Mouse (Mus musculus): ENCODE results near the gene Cdk5rap1. TPM values are rescaled to one million over a fixed set of nuclear protein-coding genes. Genes with fewer than 3 reads are reported as not detected.
"Not testable (repeated sequence)": the region's sequence is repeated elsewhere in the genome, so short reads cannot be mapped to it uniquely, and the experiment has no call there.

The Cdk5rap1 gene
- polyA plus RNA-seq, 2 experiments, result 4.2 to 10.0 TPM

GRCm38 (mm10) chr2:154294746-154295145 lies 78.1 kb downstream of the Cdk5rap1 start:
- ATAC-seq (ENCODE audit: insufficient read depth); H3K9ac ChIP-seq (replicated peaks); H3K4me2 ChIP-seq (ENCODE audit: low read depth); H3K9me3 ChIP-seq (ENCODE audit: control insufficient read depth, low read length); H3K4me1 ChIP-seq (replicated peaks; ENCODE audit: control insufficient read depth in 2 of 2, insufficient read depth in 2 of 2, low read length in 1 of 2); H3K36me3 ChIP-seq (replicated peaks; ENCODE audit: control insufficient read depth, insufficient read depth, low read depth); H3K27me3 ChIP-seq (ENCODE audit: control insufficient read depth, insufficient read depth, low read length); H3K4me3 ChIP-seq (ENCODE audit: insufficient read depth in 1 of 2, low read depth in 2 of 2, low read length in 2 of 2); H3K27ac ChIP-seq: not testable (repeated sequence)
- 3% methylated on average over 9 of the region's 10 CpGs for WGBS (ENCODE audit: insufficient replicate concordance)
- TF ChIP-seq CTCF (IDR thresholded peaks at IDR 0.05; ENCODE audit: low read depth), result peak; percentile 73
- peak; percentile 16 to 34 (median 28) for DNase-seq (ENCODE audit: low read depth in 3 of 3, low spot score in 3 of 3)

- DNase-seq (ENCODE audit: low read depth in 3 of 3, low spot score in 3 of 3) (no peak), ATAC-seq (ENCODE audit: insufficient read depth) (no peak)
- no peak overlapping the region for H3K4me3 ChIP-seq (ENCODE audit: insufficient read depth in 1 of 2, low read depth in 2 of 2, low read length in 2 of 2)
- H3K4me1 ChIP-seq (replicated peaks; ENCODE audit: control insufficient read depth in 2 of 2, insufficient read depth in 2 of 2, low read length in 1 of 2), result no peaks in the 10 kb centered on the region
- no peak overlapping the region for H3K27ac ChIP-seq
- 58% methylated on average over 1 of the region's 1 CpGs for WGBS (ENCODE audit: insufficient replicate concordance)
- no peaks in the 10 kb centered on the region for H3K9me3 ChIP-seq (ENCODE audit: control insufficient read depth, low read length)
- H3K9ac ChIP-seq (replicated peaks), result no peak overlapping the region
- H3K4me2 ChIP-seq (ENCODE audit: low read depth), result no peak overlapping the region
- no peaks in the 10 kb centered on the region for H3K36me3 ChIP-seq (replicated peaks; ENCODE audit: control insufficient read depth, insufficient read depth, low read depth)
- no peaks in the 10 kb centered on the region for H3K27me3 ChIP-seq (ENCODE audit: control insufficient read depth, insufficient read depth, low read length)
- TF ChIP-seq EP300 (IDR thresholded peaks at IDR 0.05; ENCODE audit: low read depth) (no peak), CTCF (IDR thresholded peaks at IDR 0.05; ENCODE audit: low read depth) (no peak)
Observed at GRCm38 (mm10) chr2:154292833-154293232, 80.0 kb downstream of the Cdk5rap1 start.

GRCm38 (mm10) chr2:154291866-154292265 lies 80.9 kb downstream of the Cdk5rap1 start:
- not testable (repeated sequence) for H3K4me2 ChIP-seq (ENCODE audit: low read depth); H3K27ac ChIP-seq; H3K36me3 ChIP-seq (replicated peaks; ENCODE audit: control insufficient read depth, insufficient read depth, low read depth); H3K4me1 ChIP-seq (replicated peaks; ENCODE audit: control insufficient read depth in 2 of 2, insufficient read depth in 2 of 2, low read length in 1 of 2); H3K9ac ChIP-seq (replicated peaks); H3K27me3 ChIP-seq (ENCODE audit: control insufficient read depth, insufficient read depth, low read length); H3K9me3 ChIP-seq (ENCODE audit: control insufficient read depth, low read length); H3K4me3 ChIP-seq (ENCODE audit: insufficient read depth in 1 of 2, low read depth in 2 of 2, low read length in 2 of 2); ATAC-seq (ENCODE audit: insufficient read depth); DNase-seq (ENCODE audit: low read depth in 3 of 3, low spot score in 3 of 3)
- 61% methylated on average over 3 of the region's 3 CpGs for WGBS (ENCODE audit: insufficient replicate concordance)

Other genes with a start within 250 kb of the Cdk5rap1 start
- gene Bpifa3, start 242.7 kb downstream of the Cdk5rap1 start, polyA plus RNA-seq (2012; rRNA removed), result not detected in 2 replicates
- not detected in 2 replicates for gene Bpifa3, start 242.7 kb downstream of the Cdk5rap1 start, polyA plus RNA-seq (2014; fragmentation: Nextera tagmentation; extraction: Ambion mirVana)
- 0.06 TPM in 1 of 2 replicates, not detected in the other for gene Bpifa1, start 230.1 kb downstream of the Cdk5rap1 start, polyA plus RNA-seq (2012; rRNA removed)
- 0.14 TPM in 1 of 2 replicates, not detected in the other for gene Bpifa1, start 230.1 kb downstream of the Cdk5rap1 start, polyA plus RNA-seq (2014; fragmentation: Nextera tagmentation; extraction: Ambion mirVana)
- 0.04 TPM in 1 of 2 replicates, not detected in the other for gene Bpifa5, start 210.4 kb downstream of the Cdk5rap1 start, polyA plus RNA-seq (2012; rRNA removed)
- not detected in 2 replicates for gene Bpifa5, start 210.4 kb downstream of the Cdk5rap1 start, polyA plus RNA-seq (2014; fragmentation: Nextera tagmentation; extraction: Ambion mirVana)
- 0.17 and 0.21 TPM in 2 replicates for gene Bpifb1, start 182.2 kb downstream of the Cdk5rap1 start, polyA plus RNA-seq (2012; rRNA removed)
- gene Bpifb1, start 182.2 kb downstream of the Cdk5rap1 start, polyA plus RNA-seq (2014; fragmentation: Nextera tagmentation; extraction: Ambion mirVana), result 0.19 and 0.33 TPM in 2 replicates
- not detected in 2 replicates for gene Bpifb5, start 149.3 kb downstream of the Cdk5rap1 start, polyA plus RNA-seq (2012; rRNA removed)
- not detected in 2 replicates for gene Bpifb5, start 149.3 kb downstream of the Cdk5rap1 start, polyA plus RNA-seq (2014; fragmentation: Nextera tagmentation; extraction: Ambion mirVana)
- not detected in 2 replicates for gene Bpifb9a, start 115.2 kb downstream of the Cdk5rap1 start, polyA plus RNA-seq (2012; rRNA removed)
- not detected in 2 replicates for gene Bpifb9a, start 115.2 kb downstream of the Cdk5rap1 start, polyA plus RNA-seq (2014; fragmentation: Nextera tagmentation; extraction: Ambion mirVana)
- gene Bpifb9b, start 65.8 kb downstream of the Cdk5rap1 start, polyA plus RNA-seq (2012; rRNA removed), result not detected in 2 replicates
- not detected in 2 replicates for gene Bpifb9b, start 65.8 kb downstream of the Cdk5rap1 start, polyA plus RNA-seq (2014; fragmentation: Nextera tagmentation; extraction: Ambion mirVana)
- 1.5 and 1.6 TPM in 2 replicates for gene Snta1, start 35.1 kb upstream of the Cdk5rap1 start, polyA plus RNA-seq (2012; rRNA removed)
- 0.64 and 0.70 TPM in 2 replicates for gene Snta1, start 35.1 kb upstream of the Cdk5rap1 start, polyA plus RNA-seq (2014; fragmentation: Nextera tagmentation; extraction: Ambion mirVana)
- 3.2 and 4.1 TPM in 2 replicates for gene Cbfa2t2, start 63.5 kb upstream of the Cdk5rap1 start, polyA plus RNA-seq (2012; rRNA removed)
- gene Cbfa2t2, start 63.5 kb upstream of the Cdk5rap1 start, polyA plus RNA-seq (2014; fragmentation: Nextera tagmentation; extraction: Ambion mirVana), result 5.3 and 5.8 TPM in 2 replicates
- gene 1700003F12Rik, start 174.1 kb upstream of the Cdk5rap1 start, polyA plus RNA-seq (2012; rRNA removed), result 1.3 TPM in 2 replicates
- 0.90 and 1.1 TPM in 2 replicates for gene 1700003F12Rik, start 174.1 kb upstream of the Cdk5rap1 start, polyA plus RNA-seq (2014; fragmentation: Nextera tagmentation; extraction: Ambion mirVana)
- gene Actl10, start 178.8 kb upstream of the Cdk5rap1 start, polyA plus RNA-seq (2012; rRNA removed), result 0.05 TPM in 1 of 2 replicates, not detected in the other
- not detected in 2 replicates for gene Actl10, start 178.8 kb upstream of the Cdk5rap1 start, polyA plus RNA-seq (2014; fragmentation: Nextera tagmentation; extraction: Ambion mirVana)
- 0.80 and 1.7 TPM in 2 replicates for gene Necab3, start 185.9 kb upstream of the Cdk5rap1 start, polyA plus RNA-seq (2012; rRNA removed)
- gene Necab3, start 185.9 kb upstream of the Cdk5rap1 start, polyA plus RNA-seq (2014; fragmentation: Nextera tagmentation; extraction: Ambion mirVana), result 0.87 and 0.96 TPM in 2 replicates
- gene E2f1, start 196.9 kb upstream of the Cdk5rap1 start, polyA plus RNA-seq (2012; rRNA removed), result 26.2 and 26.4 TPM in 2 replicates
- 6.0 and 7.6 TPM in 2 replicates for gene E2f1, start 196.9 kb upstream of the Cdk5rap1 start, polyA plus RNA-seq (2014; fragmentation: Nextera tagmentation; extraction: Ambion mirVana)
- 18.7 and 27.6 TPM in 2 replicates for gene Pxmp4, start 230.7 kb upstream of the Cdk5rap1 start, polyA plus RNA-seq (2012; rRNA removed)
- gene Pxmp4, start 230.7 kb upstream of the Cdk5rap1 start, polyA plus RNA-seq (2014; fragmentation: Nextera tagmentation; extraction: Ambion mirVana), result 30.2 and 35.4 TPM in 2 replicates
- 3.6 and 3.9 TPM in 2 replicates for gene Zfp341, start 240.3 kb upstream of the Cdk5rap1 start, polyA plus RNA-seq (2012; rRNA removed)
- 1.1 and 2.2 TPM in 2 replicates for gene Zfp341, start 240.3 kb upstream of the Cdk5rap1 start, polyA plus RNA-seq (2014; fragmentation: Nextera tagmentation; extraction: Ambion mirVana)
- 0.35 TPM in 1 of 2 replicates, not detected in the other for gene 4930519P11Rik, start 240.4 kb upstream of the Cdk5rap1 start, polyA plus RNA-seq (2012; rRNA removed)
- gene 4930519P11Rik, start 240.4 kb upstream of the Cdk5rap1 start, polyA plus RNA-seq (2014; fragmentation: Nextera tagmentation; extraction: Ambion mirVana), result 0.32 TPM in 1 of 2 replicates, not detected in the other

Measured in liver, embryonic 14.5 days (tissue).